Mouse (Mus musculus) thymus, adult 18-20 months (tissue): Measurements from ENCODE around the gene Casp9.
A peak's percentile ranks its signal among the peaks of the same experiment; 100 is the strongest.
"Not testable (repeated sequence)": the region's sequence is repeated elsewhere in the genome, so short reads cannot be mapped to it uniquely, and the experiment has no call there.

Experiments
- DNase-seq, 2 experiments: peaks; one replicate each; pipeline ENCODE4 v3.0.0; 2022; ENCODE audit warnings: mixed read lengths in 2 of 2

Casp9 gene

GRCm38 (mm10) chr4:141793282-141794151, at the start of gene Casp9:
Gene Casp9, plus strand, starts transcription at chr4:141793612.
- DNase-seq: peak; percentile 94

- DNase-seq: no peak
Measured at GRCm38 (mm10) chr4:141746578-141747346, 46.6 kb upstream of the Casp9 start, which contains the start of gene Agmat. Gene Agmat, plus strand, starts transcription at chr4:141746672.

GRCm38 (mm10) chr4:141749557-141749956, 43.9 kb upstream of the Casp9 start:
- no peak for DNase-seq

GRCm38 (mm10) chr4:141750826-141751225, 42.6 kb upstream of the Casp9 start:
- no peak for DNase-seq

GRCm38 (mm10) chr4:141751419-141752075, 41.9 kb upstream of the Casp9 start:
- DNase-seq: no peak

- no peak for DNase-seq
Measured at GRCm38 (mm10) chr4:141752076-141752421, 41.4 kb upstream of the Casp9 start.

- no peak for DNase-seq
Measured at GRCm38 (mm10) chr4:141755375-141755930, 38.0 kb upstream of the Casp9 start.

GRCm38 (mm10) chr4:141757124-141757523, 36.3 kb upstream of the Casp9 start:
- no peak for DNase-seq

GRCm38 (mm10) chr4:141758874-141759542, 34.4 kb upstream of the Casp9 start:
- DNase-seq: no peak

GRCm38 (mm10) chr4:141760942-141761341, 32.5 kb upstream of the Casp9 start:
- no peak for DNase-seq

- no peak for DNase-seq
Measured at GRCm38 (mm10) chr4:141762102-141762598, 31.3 kb upstream of the Casp9 start.

GRCm38 (mm10) chr4:141763476-141763875, 29.9 kb upstream of the Casp9 start:
- DNase-seq: no peak

GRCm38 (mm10) chr4:141765008-141765407, 28.4 kb upstream of the Casp9 start:
- DNase-seq: no peak

- DNase-seq: no peak
Measured at GRCm38 (mm10) chr4:141766316-141766667, 27.1 kb upstream of the Casp9 start.

GRCm38 (mm10) chr4:141766668-141767352, 26.6 kb upstream of the Casp9 start:
- DNase-seq: no peak

- no peak for DNase-seq
Measured at GRCm38 (mm10) chr4:141767353-141768036, 25.9 kb upstream of the Casp9 start.

GRCm38 (mm10) chr4:141769501-141770160, 23.8 kb upstream of the Casp9 start:
- DNase-seq: no peak

GRCm38 (mm10) chr4:141771823-141772222, 21.6 kb upstream of the Casp9 start:
- DNase-seq: no peak

- DNase-seq: not testable (repeated sequence)
Measured at GRCm38 (mm10) chr4:141773019-141773418, 20.4 kb upstream of the Casp9 start.

GRCm38 (mm10) chr4:141779828-141780227, 13.6 kb upstream of the Casp9 start:
- DNase-seq: no peak
